Mouse (Mus musculus): ENCODE data around the gene Rps6kb2. TPM values are rescaled to one million over a fixed set of nuclear protein-coding genes. Genes with fewer than 3 reads are reported as not detected.

Gene Rps6kb2
- polyA plus RNA-seq, 1 experiment from 2014 or later: 52.6 TPM

DNA sequence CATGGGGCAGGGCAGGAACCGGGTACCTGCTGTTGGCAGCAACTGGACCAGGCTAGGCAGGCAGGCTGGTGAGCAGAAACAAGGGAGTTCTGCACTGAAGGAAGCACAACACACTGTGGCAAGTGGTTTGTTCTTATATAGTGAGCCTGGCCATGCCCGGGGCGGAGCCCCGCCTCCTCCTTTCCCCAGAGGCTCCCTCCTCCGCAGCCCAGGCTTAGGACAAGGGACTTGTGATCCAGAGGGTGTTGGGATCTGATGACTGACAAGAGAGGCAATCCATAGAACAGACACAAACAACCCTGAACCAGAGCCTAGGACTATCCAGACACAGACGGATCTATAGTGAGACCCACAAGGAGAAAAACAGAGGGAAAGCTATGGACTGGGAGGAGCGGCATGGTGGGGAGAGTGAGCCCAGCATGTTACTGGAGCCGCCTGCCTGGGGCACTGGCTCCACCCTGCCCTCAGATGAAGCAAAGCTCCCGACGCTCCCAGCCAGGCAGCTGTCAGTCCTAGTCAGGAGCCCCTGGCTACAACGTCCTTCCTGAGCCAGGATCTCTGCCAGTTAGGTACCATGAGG lies 12.3 kb upstream of the Rps6kb2 start, which contains the start of gene Carns1:
Gene Carns1, minus strand, starts transcription at position 112 of the 580 bp plus-strand sequence.
- Histone ChIP-seq H3K27me3 (ENCODE audit: control insufficient read depth, insufficient read depth, low read length) (no peaks in the 10 kb centered on the region), H3K4me3 (ENCODE audit: low read depth, low read length) (0 out of 2 replicates have a peak within 1 kb of the TSS, but pooled peaks have one; percentile 2), H3K9ac (ENCODE audit: low read length) (peak within 1 kb of the TSS; percentile 12), H3K27ac (ENCODE audit: low read depth, low read length) (no peak within 1 kb of the TSS), H3K4me1 (ENCODE audit: control insufficient read depth, insufficient read depth, low read length) (peaks cover 5% of the 10 kb centered on the region; the same call in 1 of the 2 replicates), H3K4me2 (ENCODE audit: low read depth) (peak within 1 kb of the TSS; percentile 22), H3K36me3 (ENCODE audit: control insufficient read depth, insufficient read depth, low read length) (no peaks in the 10 kb centered on the region), H3K9me3 (ENCODE audit: control insufficient read depth, low read length) (no peaks in the 10 kb centered on the region)
- no peak for ATAC-seq (ENCODE audit: insufficient read depth, low FRiP score, low TSS enrichment)
- peak; percentile 44 for DNase-seq (ENCODE audit: low spot score)
- 3% methylated on average over 11 of the region's 11 CpGs for WGBS

GRCm38 (mm10) chr19:4172925-4173324 lies 9.8 kb upstream of the Rps6kb2 start:
- peaks cover 10% of the 10 kb centered on the region; the same call in 1 of the 2 replicates for H3K4me1 ChIP-seq (ENCODE audit: control insufficient read depth, insufficient read depth, low read length)
- H3K4me3 ChIP-seq (ENCODE audit: low read depth, low read length): no peak overlapping the region
- no peak overlapping the region for H3K27ac ChIP-seq (ENCODE audit: low read depth, low read length)
- no peaks in the 10 kb centered on the region for H3K36me3 ChIP-seq (ENCODE audit: control insufficient read depth, insufficient read depth, low read length)
- DNase-seq (ENCODE audit: low spot score) (no peak), ATAC-seq (ENCODE audit: insufficient read depth, low FRiP score, low TSS enrichment) (no peak)
- no peaks in the 10 kb centered on the region for H3K27me3 ChIP-seq (ENCODE audit: control insufficient read depth, insufficient read depth, low read length)
- H3K9ac ChIP-seq (ENCODE audit: low read length): peak overlapping the region; percentile 22; the same call in 1 of the 2 replicates
- H3K9me3 ChIP-seq (ENCODE audit: control insufficient read depth, low read length): no peaks in the 10 kb centered on the region
- no peak overlapping the region for H3K4me2 ChIP-seq (ENCODE audit: low read depth)
- 51% methylated on average over 11 of the region's 11 CpGs for WGBS

DNA sequence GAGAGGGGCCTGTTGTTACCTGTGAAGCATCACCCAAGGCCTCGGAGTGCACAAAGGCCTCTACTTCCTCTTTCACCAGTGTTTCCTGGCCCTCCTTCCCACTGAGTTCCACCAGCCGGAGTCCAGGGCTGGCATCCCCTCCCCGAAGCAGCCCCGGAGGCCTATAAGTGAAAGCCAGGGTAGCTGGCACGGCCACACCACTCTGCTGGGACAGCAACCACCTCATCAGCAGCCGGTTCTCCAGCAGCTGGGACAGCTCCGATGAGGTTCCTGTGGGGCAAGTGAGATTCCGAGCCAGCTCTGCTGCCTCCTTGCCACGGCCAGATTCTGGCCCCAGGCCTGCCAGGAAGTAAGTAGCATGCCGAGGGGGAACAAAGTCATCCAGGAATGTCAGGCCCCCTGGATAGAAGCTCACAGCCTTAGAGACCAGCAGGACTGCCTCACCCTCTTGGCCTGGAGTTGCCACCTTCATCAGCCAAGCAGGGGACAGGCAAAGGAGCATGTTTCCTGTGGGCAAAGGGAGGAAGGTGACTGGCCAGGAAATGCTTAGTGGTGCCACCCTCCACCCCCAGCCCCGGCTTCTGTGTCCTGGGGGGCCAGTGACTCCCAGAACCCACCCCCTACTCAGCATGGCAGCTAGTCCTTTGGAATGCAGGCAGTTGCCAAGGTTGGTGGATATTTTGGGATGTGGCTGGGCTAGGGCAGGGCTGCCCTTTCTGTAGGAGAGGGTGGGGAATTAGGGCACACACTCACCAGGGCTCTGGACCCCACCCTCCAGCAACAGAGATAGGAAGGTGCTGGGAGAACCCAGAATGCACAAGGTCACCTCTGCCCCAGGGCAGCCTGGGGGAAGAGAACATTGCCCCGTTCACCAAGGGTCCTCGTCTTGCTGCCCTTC lies 8.5 kb upstream of the Rps6kb2 start:
- no peak for DNase-seq (ENCODE audit: low spot score)
- no peaks in the 10 kb centered on the region for H3K36me3 ChIP-seq (ENCODE audit: control insufficient read depth, insufficient read depth, low read length)
- no peaks in the 10 kb centered on the region for H3K27me3 ChIP-seq (ENCODE audit: control insufficient read depth, insufficient read depth, low read length)
- no peaks in the 10 kb centered on the region for H3K9me3 ChIP-seq (ENCODE audit: control insufficient read depth, low read length)
- no peak overlapping the region for H3K4me3 ChIP-seq (ENCODE audit: low read depth, low read length)
- no peak overlapping the region for H3K4me2 ChIP-seq (ENCODE audit: low read depth)
- H3K27ac ChIP-seq (ENCODE audit: low read depth, low read length): no peak overlapping the region
- ATAC-seq (ENCODE audit: insufficient read depth, low FRiP score, low TSS enrichment): no peak
- peaks cover 10% of the 10 kb centered on the region; the same call in 1 of the 2 replicates for H3K4me1 ChIP-seq (ENCODE audit: control insufficient read depth, insufficient read depth, low read length)
- H3K9ac ChIP-seq (ENCODE audit: low read length): no peak overlapping the region
- 74% methylated on average over 13 of the region's 13 CpGs for WGBS

DNA sequence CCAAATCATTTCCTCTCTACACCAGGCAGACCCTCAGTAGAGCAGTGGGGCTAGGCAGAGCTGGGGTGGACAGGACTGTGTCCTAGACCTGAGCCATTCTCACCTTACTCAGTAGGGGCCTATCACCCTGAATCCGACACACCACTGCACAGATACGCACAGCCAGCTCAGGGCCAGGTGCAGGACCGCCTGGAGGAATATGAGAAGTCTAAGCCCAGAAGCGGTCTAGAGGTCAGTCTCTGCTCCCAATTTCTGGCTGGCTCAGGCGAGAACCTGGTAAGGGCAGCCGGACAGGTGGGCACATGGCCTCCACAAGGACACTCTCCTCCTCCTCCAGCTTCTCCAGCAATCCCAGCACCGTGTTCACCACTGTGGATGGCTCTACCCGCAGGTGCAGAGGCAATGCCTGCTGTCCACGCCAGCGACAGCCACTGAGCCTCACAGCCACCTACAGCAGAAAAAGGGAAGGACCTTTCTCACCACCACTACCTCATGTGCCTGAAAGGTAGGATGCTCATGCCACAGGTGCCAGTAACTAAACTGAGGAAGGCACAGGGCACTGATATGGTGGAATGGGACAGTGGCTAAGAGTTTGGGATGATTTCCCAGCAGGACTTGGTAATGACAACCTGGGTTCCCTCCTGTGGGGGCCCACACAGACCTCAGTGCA lies 7.7 kb upstream of the Rps6kb2 start:
- H3K27ac ChIP-seq (ENCODE audit: low read depth, low read length): no peak overlapping the region

GRCm38 (mm10) chr19:4169810-4170209 lies 6.7 kb upstream of the Rps6kb2 start:
- WGBS: 13% methylated on average over 26 of the region's 27 CpGs
- no peak for DNase-seq (ENCODE audit: low spot score)
- Histone ChIP-seq H3K27me3 (ENCODE audit: control insufficient read depth, insufficient read depth, low read length) (no peaks in the 10 kb centered on the region), H3K4me2 (ENCODE audit: low read depth) (peak overlapping the region; percentile 60), H3K36me3 (ENCODE audit: control insufficient read depth, insufficient read depth, low read length) (no peaks in the 10 kb centered on the region), H3K4me3 (ENCODE audit: low read depth, low read length) (peak overlapping the region; percentile 32), H3K4me1 (ENCODE audit: control insufficient read depth, insufficient read depth, low read length) (peaks cover 5% of the 10 kb centered on the region; the same call in 1 of the 2 replicates), H3K9ac (ENCODE audit: low read length) (peak overlapping the region; percentile 63), H3K9me3 (ENCODE audit: control insufficient read depth, low read length) (no peaks in the 10 kb centered on the region), H3K27ac (ENCODE audit: low read depth, low read length) (peak overlapping the region; percentile 76)
- peak; percentile 61 for ATAC-seq (ENCODE audit: insufficient read depth, low FRiP score, low TSS enrichment)

More for the DNA sequence above, 7.7 kb upstream of the Rps6kb2 start:
- no peak overlapping the region for H3K4me3 ChIP-seq (ENCODE audit: low read depth, low read length)
- DNase-seq (ENCODE audit: low spot score): no peak
- no peaks in the 10 kb centered on the region for H3K27me3 ChIP-seq (ENCODE audit: control insufficient read depth, insufficient read depth, low read length)
- H3K4me2 ChIP-seq (ENCODE audit: low read depth): no peak overlapping the region
- H3K4me1 ChIP-seq (ENCODE audit: control insufficient read depth, insufficient read depth, low read length): peaks cover 10% of the 10 kb centered on the region; the same call in 1 of the 2 replicates
- no peaks in the 10 kb centered on the region for H3K36me3 ChIP-seq (ENCODE audit: control insufficient read depth, insufficient read depth, low read length)
- no peak for ATAC-seq (ENCODE audit: insufficient read depth, low FRiP score, low TSS enrichment)
- WGBS: 90% methylated on average over 10 of the region's 10 CpGs
- H3K9ac ChIP-seq (ENCODE audit: low read length): no peak overlapping the region
- no peaks in the 10 kb centered on the region for H3K9me3 ChIP-seq (ENCODE audit: control insufficient read depth, low read length)

- 0% methylated on average over 43 of the region's 43 CpGs for WGBS
- Histone ChIP-seq H3K27me3 (ENCODE audit: control insufficient read depth, insufficient read depth, low read length) (no peaks in the 10 kb centered on the region), H3K4me3 (ENCODE audit: low read depth, low read length) (peak overlapping the region; percentile 32), H3K9ac (ENCODE audit: low read length) (peak overlapping the region; percentile 63), H3K9me3 (ENCODE audit: control insufficient read depth, low read length) (no peaks in the 10 kb centered on the region), H3K27ac (ENCODE audit: low read depth, low read length) (peak overlapping the region; percentile 76), H3K4me1 (ENCODE audit: control insufficient read depth, insufficient read depth, low read length) (peaks cover 5% of the 10 kb centered on the region; the same call in 1 of the 2 replicates), H3K36me3 (ENCODE audit: control insufficient read depth, insufficient read depth, low read length) (no peaks in the 10 kb centered on the region), H3K4me2 (ENCODE audit: low read depth) (peak overlapping the region; percentile 60)
- DNase-seq (ENCODE audit: low spot score) (peak; percentile 100), ATAC-seq (ENCODE audit: insufficient read depth, low FRiP score, low TSS enrichment) (peak; percentile 92)
Observed at GRCm38 (mm10) chr19:4169378-4169784, 6.2 kb upstream of the Rps6kb2 start.

DNA sequence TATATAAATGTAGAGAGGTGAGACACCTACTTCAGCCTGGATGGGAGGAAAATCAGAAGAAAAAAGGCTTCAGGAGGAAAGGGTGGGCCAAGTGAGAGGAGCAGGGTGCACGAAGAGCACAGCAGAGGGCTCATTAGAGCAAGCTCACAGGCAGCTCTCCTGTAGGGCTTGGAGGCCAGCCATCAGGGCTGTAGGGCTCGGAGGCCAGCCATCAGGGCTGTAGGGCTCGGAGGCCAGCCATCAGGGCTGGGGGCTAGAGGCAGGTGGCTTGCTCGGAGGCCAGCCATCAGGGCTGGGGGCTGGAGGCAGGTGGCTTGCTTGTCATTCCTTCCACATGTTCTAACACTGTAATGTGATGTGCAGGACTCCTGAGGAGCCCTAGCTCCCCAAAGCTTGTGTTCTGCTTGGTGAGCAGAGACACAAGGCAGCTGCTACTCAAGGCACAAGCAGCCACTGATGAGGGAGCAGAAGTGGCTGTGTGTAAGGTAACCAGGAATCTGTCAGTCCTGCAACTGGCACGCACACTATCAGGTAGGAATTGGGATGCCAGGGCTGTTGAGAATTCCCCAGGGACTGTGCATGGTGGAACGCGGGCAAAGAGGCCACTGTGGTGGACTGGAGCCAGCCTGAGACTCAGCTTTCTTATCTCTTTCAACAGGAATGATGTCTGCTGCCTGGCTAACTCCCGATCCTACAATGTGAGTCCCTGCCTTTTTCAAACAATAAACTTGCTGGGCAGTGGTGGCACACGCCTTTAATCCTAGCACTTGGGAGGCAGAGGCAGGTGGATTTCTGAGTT lies 3.7 kb upstream of the Rps6kb2 start:
- no peak for DNase-seq (ENCODE audit: low spot score)
- H3K4me2 ChIP-seq (ENCODE audit: low read depth): no peak overlapping the region
- no peaks in the 10 kb centered on the region for H3K9me3 ChIP-seq (ENCODE audit: control insufficient read depth, low read length)
- peaks cover 13% of the 10 kb centered on the region for H3K4me1 ChIP-seq (ENCODE audit: control insufficient read depth, insufficient read depth, low read length)
- H3K27me3 ChIP-seq (ENCODE audit: control insufficient read depth, insufficient read depth, low read length): no peaks in the 10 kb centered on the region
- H3K36me3 ChIP-seq (ENCODE audit: control insufficient read depth, insufficient read depth, low read length): no peaks in the 10 kb centered on the region
- H3K27ac ChIP-seq (ENCODE audit: low read depth, low read length): no peak overlapping the region
- 76% methylated on average over 9 of the region's 9 CpGs for WGBS
- ATAC-seq (ENCODE audit: insufficient read depth, low FRiP score, low TSS enrichment): no peak
- H3K4me3 ChIP-seq (ENCODE audit: low read depth, low read length): no peak overlapping the region
- H3K9ac ChIP-seq (ENCODE audit: low read length): no peak overlapping the region

DNA sequence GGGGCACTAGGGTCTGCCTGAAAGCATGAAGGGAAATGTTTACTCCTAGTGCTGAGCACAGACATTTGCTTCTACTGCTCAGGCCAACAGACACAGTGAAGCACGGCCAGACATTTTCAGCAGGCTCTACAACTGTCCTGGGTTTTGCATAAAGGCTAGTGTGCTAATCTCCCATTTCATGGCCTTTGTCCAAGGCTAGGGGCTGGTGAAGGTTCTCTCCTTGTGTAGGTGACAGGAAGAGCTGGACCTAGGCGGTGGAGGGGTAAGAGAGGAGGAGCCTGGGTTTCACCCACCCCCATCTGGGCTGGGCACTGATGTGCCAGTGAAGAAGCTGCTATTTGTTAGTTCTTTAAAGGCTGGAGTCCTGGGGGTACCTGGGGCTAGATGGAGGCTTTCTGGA lies 1.6 kb upstream of the Rps6kb2 start:
- Histone ChIP-seq H3K27me3 (ENCODE audit: control insufficient read depth, insufficient read depth, low read length) (no peaks in the 10 kb centered on the region), H3K4me3 (ENCODE audit: low read depth, low read length) (no peak overlapping the region), H3K9me3 (ENCODE audit: control insufficient read depth, low read length) (no peaks in the 10 kb centered on the region), H3K4me1 (ENCODE audit: control insufficient read depth, insufficient read depth, low read length) (peaks cover 8% of the 10 kb centered on the region), H3K27ac (ENCODE audit: low read depth, low read length) (no peak overlapping the region), H3K9ac (ENCODE audit: low read length) (no peak overlapping the region), H3K36me3 (ENCODE audit: control insufficient read depth, insufficient read depth, low read length) (no peaks in the 10 kb centered on the region), H3K4me2 (ENCODE audit: low read depth) (no peak overlapping the region)
- ATAC-seq (ENCODE audit: insufficient read depth, low FRiP score, low TSS enrichment) (no peak), DNase-seq (ENCODE audit: low spot score) (no peak)
- WGBS: 79% methylated on average over 2 of the region's 2 CpGs

Data from neural tube, embryonic 11.5 days (tissue).